Mouse (Mus musculus) layer of hippocampus, adult 11-12 months (tissue): ENCODE results near the gene Pin4.

Source experiments
- DNase-seq: peaks from one replicate; pipeline ENCODE4 v3.0.0; 2022; ENCODE audit warnings: low spot score

Gene Pin4

DNA sequence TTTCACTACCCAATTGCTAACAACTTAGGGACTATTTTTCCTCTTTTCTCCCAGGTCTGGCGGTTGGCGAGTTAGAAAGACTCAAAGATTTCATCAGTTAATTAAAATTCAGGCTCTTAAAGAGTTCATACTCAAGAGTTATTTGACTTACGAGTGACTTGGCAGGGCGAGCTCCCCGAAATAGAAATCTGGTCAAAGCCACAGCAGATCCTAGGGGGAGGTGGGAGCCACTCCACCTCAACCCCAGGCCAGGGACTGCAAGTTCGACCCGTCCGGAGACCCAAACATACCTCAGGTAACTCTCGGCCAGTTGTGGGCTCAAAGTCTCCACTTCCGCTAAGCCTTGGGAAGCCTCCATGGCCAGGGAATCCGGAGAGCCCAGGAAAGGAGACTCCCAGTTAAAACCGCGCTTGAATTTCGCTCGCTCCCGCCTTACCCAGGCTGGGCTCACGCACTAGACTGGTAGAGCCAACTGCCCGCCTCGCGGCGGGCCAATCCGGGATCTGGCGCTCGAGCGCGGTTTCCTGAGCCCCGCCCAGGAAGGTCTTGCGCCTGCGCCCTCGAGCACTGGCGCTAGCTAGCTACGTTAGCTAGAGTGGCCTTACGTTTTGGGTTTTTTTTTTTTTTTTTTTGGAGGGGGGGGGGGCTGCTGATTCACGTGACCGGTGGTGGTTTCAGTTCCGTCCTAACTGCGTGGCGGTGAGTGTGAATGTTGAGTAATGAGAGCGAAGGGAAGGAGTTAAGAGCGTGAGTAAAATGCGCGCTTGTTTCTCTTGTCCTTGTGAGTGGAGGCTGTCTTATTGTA is 37.6 kb downstream of the Pin4 start, which contains the start of gene Ercc6l:
TSS of gene Ercc6l (minus strand) at position 474 of the 805 bp plus-strand sequence.
- DNase-seq, result peak; percentile 84

DNA sequence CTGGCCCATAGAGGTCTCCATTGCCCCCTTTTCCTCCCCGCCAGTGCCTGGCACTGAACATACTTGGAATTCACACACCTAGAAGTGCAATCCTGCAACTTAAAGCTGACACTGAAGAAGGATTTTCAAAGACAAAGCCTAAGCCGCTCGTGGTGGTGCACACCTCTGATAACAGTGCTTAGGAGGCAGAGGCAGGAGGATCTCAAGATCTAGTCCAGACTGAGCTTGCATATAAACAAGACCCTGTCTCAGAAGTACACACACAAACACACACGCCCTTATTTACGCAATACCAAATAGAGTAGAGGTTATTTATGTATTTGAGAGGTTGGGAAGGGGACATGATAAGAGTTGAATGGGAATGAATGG is 38.2 kb downstream of the Pin4 start:
- no peak for DNase-seq

DNA sequence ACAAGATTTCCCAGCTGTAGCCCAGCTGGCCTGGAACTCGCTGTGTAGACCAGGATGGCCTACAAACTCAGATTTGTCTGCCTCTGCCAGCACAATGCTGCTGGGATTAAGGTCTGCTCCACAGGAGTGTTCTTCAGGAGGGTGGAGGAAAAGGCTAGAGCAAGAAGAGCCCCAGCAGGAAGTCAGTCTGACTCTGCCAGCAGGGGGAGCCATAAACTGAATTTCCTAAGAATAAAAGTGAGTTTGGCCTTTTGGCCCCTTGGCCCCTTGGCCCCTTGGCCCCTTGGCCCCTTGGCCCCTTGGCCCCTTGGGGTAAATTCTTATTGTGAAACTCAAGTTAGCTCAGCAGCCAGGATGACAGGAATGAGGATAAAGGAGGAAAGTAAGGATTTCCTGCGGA is 40.5 kb downstream of the Pin4 start:
- peak; percentile 24 for DNase-seq

DNA sequence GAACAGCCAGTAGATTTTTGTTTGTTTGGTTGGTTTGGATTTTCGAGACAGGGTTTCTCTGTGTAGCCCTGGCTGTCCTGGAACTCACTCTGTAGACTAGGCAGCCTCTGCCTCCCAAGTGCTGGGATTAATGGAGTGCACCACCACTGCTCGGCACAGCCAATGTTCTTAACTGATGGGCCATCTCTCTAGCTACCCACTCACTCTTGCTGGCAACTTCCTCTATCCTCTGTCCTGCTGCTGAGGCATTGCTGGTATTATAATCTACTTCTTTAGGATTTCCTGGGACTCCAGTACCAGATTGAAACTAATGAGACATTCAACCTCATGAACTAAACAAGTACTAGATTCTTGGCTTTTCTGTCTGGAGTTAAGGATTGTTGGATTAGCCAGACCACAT is 41.3 kb downstream of the Pin4 start:
- no peak for DNase-seq

DNA sequence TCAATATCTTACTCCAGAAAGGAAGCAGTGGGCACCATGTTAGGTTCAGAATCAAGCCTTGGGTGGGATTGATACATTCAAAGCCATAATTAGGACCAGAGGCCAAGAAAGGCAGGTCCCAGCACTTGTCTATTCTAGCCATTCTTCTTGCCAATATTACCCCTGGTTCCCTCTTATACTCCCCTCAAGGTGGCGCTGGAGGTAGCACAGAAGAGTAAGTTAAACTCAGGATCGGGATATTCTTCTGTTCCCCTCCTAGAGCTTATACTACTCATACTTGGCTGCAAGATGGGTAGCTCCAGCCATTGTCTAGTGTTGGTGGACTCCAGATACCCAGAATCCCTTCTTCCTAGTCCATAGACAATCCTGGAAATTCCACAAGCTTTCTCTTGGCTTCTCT is 43.8 kb downstream of the Pin4 start:
- no peak for DNase-seq

DNA sequence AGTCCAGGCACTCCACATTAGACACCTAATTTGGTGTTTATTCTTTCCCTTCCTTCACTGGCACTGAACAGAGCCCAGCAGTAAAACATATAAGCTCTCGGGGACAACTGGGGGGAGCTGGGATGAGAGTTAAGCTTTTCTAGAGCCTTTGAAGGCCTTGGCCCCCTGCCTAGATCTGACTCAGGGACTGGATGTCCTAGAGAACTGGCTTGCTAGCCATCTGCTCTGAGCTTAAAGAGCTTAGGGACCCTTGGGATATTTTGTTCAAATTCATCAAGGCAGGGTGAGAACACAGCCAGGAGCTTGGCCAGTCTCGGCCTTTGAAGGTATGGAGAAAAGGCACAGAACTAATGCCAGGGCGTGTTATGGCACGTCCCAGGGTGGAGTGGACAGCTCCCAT is 44.3 kb downstream of the Pin4 start:
- DNase-seq, result no peak

DNA sequence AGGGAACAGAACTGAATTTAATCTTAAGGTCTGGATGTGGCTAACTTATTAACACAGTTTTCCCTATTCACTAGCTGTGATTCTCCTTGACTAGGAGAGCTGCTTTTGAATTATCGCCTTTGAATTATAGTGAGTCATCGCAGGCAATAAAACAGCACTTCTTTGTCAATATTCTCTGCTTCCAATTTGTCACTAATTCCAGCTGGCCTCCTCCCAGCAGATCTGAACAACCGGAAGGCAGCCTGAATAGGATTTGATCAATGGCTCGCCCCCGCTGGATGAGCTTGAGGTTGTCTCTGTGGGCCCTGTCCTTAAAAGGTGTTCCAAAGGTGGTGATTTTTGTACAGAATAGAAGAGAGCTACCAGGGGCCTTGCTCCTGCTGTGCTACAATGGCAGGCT is 47.3 kb downstream of the Pin4 start:
- peak; percentile 35 for DNase-seq

DNA sequence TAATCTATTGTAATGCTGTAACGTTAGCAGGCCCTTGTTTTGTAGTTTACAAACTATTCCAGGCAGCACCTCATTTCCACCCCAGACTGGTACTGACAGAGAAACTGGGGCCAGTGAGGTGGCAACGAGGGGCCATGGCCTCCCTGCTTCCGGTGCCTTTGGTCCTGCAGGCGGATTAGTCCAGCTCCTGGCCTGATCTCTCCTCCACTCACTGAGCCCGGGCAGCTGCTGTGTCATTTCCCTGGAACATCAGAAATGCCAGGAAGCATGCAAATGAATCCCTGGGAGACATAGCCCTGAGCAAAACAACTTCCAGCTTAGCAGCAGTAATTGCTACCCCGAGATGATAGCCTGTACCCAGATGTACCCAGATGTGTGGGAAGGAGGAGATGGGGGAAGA is 47.7 kb downstream of the Pin4 start:
- DNase-seq, result no peak

DNA sequence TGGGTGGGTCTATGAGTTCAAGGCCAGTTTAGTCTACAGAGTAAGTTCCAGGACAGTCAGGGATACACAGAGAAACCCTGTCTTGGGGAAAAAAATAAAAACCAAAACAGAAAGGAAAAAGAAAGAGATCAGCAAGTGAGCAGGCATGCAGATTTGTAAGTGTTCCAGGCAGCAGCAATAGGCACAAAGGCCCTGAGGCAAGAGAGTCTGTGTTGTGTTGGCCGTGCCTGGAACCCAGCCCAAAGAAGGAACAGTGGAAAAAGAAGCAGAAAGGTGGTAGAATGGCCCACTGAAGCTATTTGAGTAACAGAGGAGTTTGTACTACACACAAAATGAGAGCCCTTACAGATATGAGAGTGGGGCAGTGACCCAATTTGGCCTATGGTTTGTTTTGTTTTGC is 50.5 kb downstream of the Pin4 start:
- DNase-seq, result no peak

DNA sequence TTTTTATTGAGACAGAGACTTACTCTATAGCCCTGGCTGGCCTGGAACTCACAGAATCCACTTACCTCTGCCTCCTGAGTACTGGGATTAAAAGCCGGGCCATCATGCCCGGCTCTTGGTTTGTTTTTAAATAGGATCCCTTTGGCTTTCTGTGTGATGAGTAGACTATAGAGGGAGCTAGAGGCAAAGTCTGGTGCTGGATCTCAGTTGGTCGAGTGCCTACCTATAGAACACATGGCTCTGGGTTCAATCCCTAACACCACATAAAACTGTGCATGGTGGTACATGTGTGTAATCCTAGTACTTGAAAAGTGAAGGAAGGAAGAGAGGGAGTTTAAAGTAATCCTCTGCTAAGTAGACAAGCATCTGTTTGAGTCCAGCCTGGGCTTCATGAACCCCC is 50.9 kb downstream of the Pin4 start:
- no peak for DNase-seq

DNA sequence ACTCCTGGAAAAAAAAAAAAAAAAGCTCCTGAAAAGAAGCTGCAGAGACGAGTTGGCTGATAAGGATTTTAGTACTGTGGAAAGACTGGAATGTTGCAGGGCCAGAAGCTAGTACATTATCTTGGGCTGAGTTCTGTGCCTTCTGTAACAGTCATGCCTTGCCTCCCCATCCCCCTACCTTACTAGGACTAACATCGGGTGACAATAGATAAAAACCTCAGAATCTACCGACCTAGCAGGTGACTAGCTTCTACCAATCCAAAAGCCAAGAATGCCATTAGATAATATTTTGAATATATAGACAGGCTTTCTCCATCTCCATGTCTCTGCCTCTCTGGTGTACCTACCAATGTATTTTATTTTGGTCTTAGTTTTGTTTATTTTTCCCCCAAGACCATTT is 51.7 kb downstream of the Pin4 start:
- no peak for DNase-seq

DNA sequence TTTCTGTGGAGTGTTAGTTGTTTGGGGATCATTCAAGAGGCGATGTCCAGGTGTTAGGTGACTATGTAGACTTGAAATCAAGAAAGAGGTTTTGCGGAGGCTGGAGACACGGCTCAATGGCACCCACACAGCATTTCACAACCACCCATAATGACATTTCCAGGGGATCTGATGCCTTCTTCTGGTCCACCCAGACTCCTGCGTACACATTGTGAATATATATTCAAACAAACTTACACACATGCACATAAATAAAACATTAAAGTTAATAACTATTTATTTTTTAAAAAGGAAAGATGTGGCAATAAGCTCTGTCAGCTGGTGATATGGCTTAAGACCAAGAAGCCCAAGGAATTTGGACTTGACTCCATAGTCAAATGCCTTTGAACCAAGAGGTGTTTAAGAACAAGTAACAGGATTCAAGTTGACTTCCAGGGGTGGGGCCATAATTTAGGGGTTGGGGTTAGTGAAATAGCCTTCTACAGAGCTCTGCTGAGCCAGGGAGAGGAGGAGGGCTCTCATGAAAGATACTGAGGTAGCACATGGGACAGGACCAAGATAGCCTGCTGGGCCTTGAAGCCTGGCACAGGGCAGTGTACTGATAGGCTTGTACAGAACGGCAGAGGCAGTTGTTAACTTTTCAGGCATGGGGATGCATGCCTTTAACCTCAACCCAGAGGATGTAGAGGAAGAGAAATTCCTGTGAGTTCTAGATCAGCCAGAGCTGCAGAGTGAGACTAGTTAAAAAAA is 56.5 kb downstream of the Pin4 start:
- no peak for DNase-seq
